Mouse (Mus musculus) neural tube, embryonic 14.5 days (tissue): ENCODE results near the gene Pex14. TPM values are rescaled to one million over a fixed set of nuclear protein-coding genes. Genes with fewer than 3 reads are reported as not detected.

Experiments used
- ATAC-seq: fragments of 200-750 bp; cut with Nextera tagmentation; 2 replicates; pipeline ENCODE4 v1.8.0; 2017; ENCODE audit warnings: low read depth, mild to moderate bottlenecking, moderate TSS enrichment, moderate library complexity
- H3K27ac ChIP-seq: fragments of 300-500 bp; sonication (generic); 2 replicates; pipeline ENCODE4 v1.5.1; 2014; ENCODE audit warnings: low read depth, mild to moderate bottlenecking, control low read depth, low read length, moderate library complexity, mixed read lengths
- H3K27me3 ChIP-seq: fragments of 300-500 bp; sonication (generic); 2 replicates; pipeline ENCODE4 v1.6.1; 2014; ENCODE audit warnings: low read length; ENCODE audit not compliant: control insufficient read depth, insufficient read depth
- H3K36me3 ChIP-seq: fragments of 300-500 bp; sonication (generic); 2 replicates; pipeline ENCODE4 v1.6.1; 2014; ENCODE audit warnings: low read length, mixed read lengths; ENCODE audit not compliant: control insufficient read depth, insufficient read depth
- H3K4me1 ChIP-seq: fragments of 300-500 bp; sonication (generic); 2 replicates; pipeline ENCODE4 v1.6.1; 2014; ENCODE audit warnings: low read length; ENCODE audit not compliant: control insufficient read depth, insufficient read depth
- H3K4me2 ChIP-seq: fragments of 300-500 bp; sonication (generic); 2 replicates; pipeline ENCODE4 v1.6.1; 2014; ENCODE audit warnings: mild to moderate bottlenecking, low read depth, low read length, control low read depth
- H3K4me3 ChIP-seq: fragments of 300-500 bp; sonication (generic); 2 replicates; pipeline ENCODE4 v1.5.1; 2014; ENCODE audit warnings: low read depth, low read length, control low read depth, mixed read lengths
- H3K9ac ChIP-seq: fragments of 300-500 bp; sonication (generic); replicated peaks from 2 replicates; pipeline ENCODE4 v1.6.1; 2014; ENCODE audit warnings: low read depth, mild to moderate bottlenecking, control low read depth, low read length, mixed read lengths
- H3K9me3 ChIP-seq: fragments of 300-500 bp; sonication (generic); 2 replicates; pipeline ENCODE4 v1.6.1; 2016; ENCODE audit warnings: low read length; ENCODE audit not compliant: control insufficient read depth
- WGBS: fragments of 180-500 bp; shearing (Covaris S2); extraction: QIAGEN DNeasy Blood & Tissue Kit; methylation state at CpG from one replicate; pipeline ENCODE4 v1.1.7; 2014; 5-methylcytosine and 5-hydroxymethylcytosine counted together
- polyA plus RNA-seq: library from polyadenylated mRNA; unstranded; fragments of >200 nt; fragmentation: Nextera tagmentation; extraction: Ambion mirVana; gene quantifications from 2 replicates; pipeline ENCODE4 v1.2.1, GENCODE M21; 2014

The Pex14 gene
- polyA plus RNA-seq, 1 experiment from 2014 or later = 40.9 TPM

- H3K27me3 ChIP-seq = no peaks in the 10 kb centered on the region
- no peak for ATAC-seq
- no peaks in the 10 kb centered on the region for H3K9me3 ChIP-seq
- H3K4me1 ChIP-seq = peaks cover 2% of the 10 kb centered on the region
- 51% methylated on average over 10 of the region's 10 CpGs for WGBS
- no peaks in the 10 kb centered on the region for H3K36me3 ChIP-seq
- H3K4me3 ChIP-seq = no peak overlapping the region
- no peak overlapping the region for H3K27ac ChIP-seq
- H3K9ac ChIP-seq = no peak overlapping the region
- no peak overlapping the region for H3K4me2 ChIP-seq
Observed at GRCm38 (mm10) chr4:149025242-149025641, 74.4 kb downstream of the Pex14 start.

- H3K9ac ChIP-seq = no peak overlapping the region
- no peak overlapping the region for H3K4me3 ChIP-seq
- no peaks in the 10 kb centered on the region; the same call in 1 of the 2 replicates for H3K4me1 ChIP-seq
- ATAC-seq = no peak
- no peaks in the 10 kb centered on the region for H3K27me3 ChIP-seq
- H3K36me3 ChIP-seq = no peaks in the 10 kb centered on the region
- H3K27ac ChIP-seq = no peak overlapping the region
- no peaks in the 10 kb centered on the region for H3K9me3 ChIP-seq
- no peak overlapping the region for H3K4me2 ChIP-seq
Observed at GRCm38 (mm10) chr4:149021021-149021420, 78.7 kb downstream of the Pex14 start.

GRCm38 (mm10) chr4:149019456-149019855 lies 80.2 kb downstream of the Pex14 start:
- 75% methylated on average over 6 of the region's 6 CpGs for WGBS
- no peak for ATAC-seq
- no peak overlapping the region for H3K9ac ChIP-seq
- H3K4me2 ChIP-seq = no peak overlapping the region
- H3K4me1 ChIP-seq = no peaks in the 10 kb centered on the region
- H3K4me3 ChIP-seq = no peak overlapping the region
- no peaks in the 10 kb centered on the region for H3K9me3 ChIP-seq
- no peaks in the 10 kb centered on the region for H3K36me3 ChIP-seq
- no peak overlapping the region for H3K27ac ChIP-seq
- H3K27me3 ChIP-seq = no peaks in the 10 kb centered on the region

- H3K4me3 ChIP-seq = no peak overlapping the region
- WGBS = 94% methylated on average over 6 of the region's 6 CpGs
- ATAC-seq = no peak
- H3K36me3 ChIP-seq = no peaks in the 10 kb centered on the region
- H3K4me2 ChIP-seq = no peak overlapping the region
- H3K9ac ChIP-seq = no peak overlapping the region
- no peaks in the 10 kb centered on the region for H3K27me3 ChIP-seq
- no peaks in the 10 kb centered on the region for H3K9me3 ChIP-seq
- H3K4me1 ChIP-seq = no peaks in the 10 kb centered on the region
- H3K27ac ChIP-seq = no peak overlapping the region
Observed at GRCm38 (mm10) chr4:149006756-149007155, 92.9 kb downstream of the Pex14 start.

- no peaks in the 10 kb centered on the region for H3K9me3 ChIP-seq
- no peak for ATAC-seq
- H3K36me3 ChIP-seq = no peaks in the 10 kb centered on the region
- H3K27ac ChIP-seq = no peak overlapping the region
- no peaks in the 10 kb centered on the region for H3K27me3 ChIP-seq
- WGBS = 96% methylated on average over 3 of the region's 3 CpGs
- H3K4me2 ChIP-seq = no peak overlapping the region
- H3K9ac ChIP-seq = no peak overlapping the region
- no peak overlapping the region for H3K4me3 ChIP-seq
- no peaks in the 10 kb centered on the region for H3K4me1 ChIP-seq
Observed at GRCm38 (mm10) chr4:149006107-149006506, 93.6 kb downstream of the Pex14 start.

GRCm38 (mm10) chr4:149002441-149003093 lies 97.1 kb downstream of the Pex14 start:
- Histone ChIP-seq H3K27me3 (no peaks in the 10 kb centered on the region), H3K27ac (no peak overlapping the region), H3K4me2 (no peak overlapping the region), H3K9me3 (no peaks in the 10 kb centered on the region), H3K4me1 (no peaks in the 10 kb centered on the region), H3K4me3 (no peak overlapping the region), H3K9ac (no peak overlapping the region), H3K36me3 (no peaks in the 10 kb centered on the region)
- ATAC-seq = no peak
- WGBS = 94% methylated on average over 11 of the region's 11 CpGs

- no peak for ATAC-seq
- H3K9ac ChIP-seq = no peak overlapping the region
- H3K27me3 ChIP-seq = no peaks in the 10 kb centered on the region
- H3K4me3 ChIP-seq = no peak overlapping the region
- H3K9me3 ChIP-seq = no peaks in the 10 kb centered on the region
- H3K4me1 ChIP-seq = no peaks in the 10 kb centered on the region
- H3K36me3 ChIP-seq = no peaks in the 10 kb centered on the region
- H3K27ac ChIP-seq = no peak overlapping the region
- WGBS = 88% methylated on average over 5 of the region's 5 CpGs
- no peak overlapping the region for H3K4me2 ChIP-seq
Observed at GRCm38 (mm10) chr4:149001515-149001914, 98.2 kb downstream of the Pex14 start.

- no peaks in the 10 kb centered on the region for H3K27me3 ChIP-seq
- H3K4me2 ChIP-seq = no peak overlapping the region
- no peaks in the 10 kb centered on the region for H3K9me3 ChIP-seq
- 90% methylated on average over 6 of the region's 6 CpGs for WGBS
- no peak overlapping the region for H3K9ac ChIP-seq
- H3K4me1 ChIP-seq = no peaks in the 10 kb centered on the region
- H3K36me3 ChIP-seq = no peaks in the 10 kb centered on the region
- no peak overlapping the region for H3K4me3 ChIP-seq
- ATAC-seq = no peak
- H3K27ac ChIP-seq = no peak overlapping the region
Observed at GRCm38 (mm10) chr4:149000746-149001145, 98.9 kb downstream of the Pex14 start.

GRCm38 (mm10) chr4:148993948-148994347 lies 105.7 kb downstream of the Pex14 start:
- no peak overlapping the region for H3K4me3 ChIP-seq
- peaks cover 15% of the 10 kb centered on the region for H3K4me1 ChIP-seq
- H3K9ac ChIP-seq = no peak overlapping the region
- no peaks in the 10 kb centered on the region for H3K9me3 ChIP-seq
- H3K4me2 ChIP-seq = no peak overlapping the region
- no peaks in the 10 kb centered on the region for H3K27me3 ChIP-seq
- H3K36me3 ChIP-seq = no peaks in the 10 kb centered on the region
- no peak overlapping the region for H3K27ac ChIP-seq
- 85% methylated on average over 5 of the region's 5 CpGs for WGBS
- ATAC-seq = no peak
